Mouse (Mus musculus) monocyte, adult 2 months (primary cell): Measurements from ENCODE around the gene Prpf18.

Source experiments
- DNase-seq, 2 experiments: peaks; one replicate each; pipeline ENCODE4 v3.0.0; 2022; ENCODE audit warnings: low spot score in 2 of 2, low read depth in 1 of 2

Gene Prpf18

DNA sequence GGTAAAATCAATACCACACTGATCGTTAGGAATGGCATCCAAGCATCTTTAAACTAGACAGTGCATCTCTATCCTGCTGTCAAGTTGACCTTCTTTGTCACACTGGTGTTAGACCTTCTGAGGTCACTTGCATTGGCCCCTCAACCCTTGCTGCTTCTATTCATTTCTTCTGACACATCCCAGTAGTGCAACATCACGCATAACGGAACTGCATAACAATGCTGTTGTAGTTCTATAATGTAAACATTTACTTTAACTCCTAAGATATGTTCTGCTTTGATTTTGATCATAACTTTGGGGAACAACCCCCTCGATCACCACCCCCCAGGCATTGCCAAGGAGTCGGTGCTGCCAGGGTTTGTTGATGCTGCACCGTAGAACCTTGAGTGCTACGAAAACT lies 75.9 kb downstream of the Prpf18 start:
- DNase-seq = no peak

GRCm38 (mm10) chr2:4575163-4575562 lies 76.8 kb downstream of the Prpf18 start:
- DNase-seq = no peak

DNA sequence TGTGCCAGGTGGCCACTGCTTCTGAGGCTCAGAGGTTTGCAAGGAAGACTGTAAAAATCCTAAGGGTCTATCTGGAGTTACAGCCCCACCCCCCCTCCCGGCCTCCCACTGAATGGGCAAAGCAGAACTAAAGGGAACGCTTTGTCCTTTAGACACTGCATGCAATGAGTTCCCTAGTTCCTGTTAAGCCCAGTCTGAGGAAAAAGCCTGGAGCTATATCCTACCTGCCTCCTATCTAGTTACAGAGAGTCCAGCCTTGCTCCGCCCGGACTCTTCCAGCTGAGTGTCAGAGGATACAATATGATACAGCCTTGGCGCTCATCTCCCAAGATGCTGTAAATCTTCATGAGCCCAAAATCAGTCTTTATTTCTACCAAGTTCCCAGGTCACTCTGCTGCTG lies 77.7 kb downstream of the Prpf18 start:
- no peak for DNase-seq

DNA sequence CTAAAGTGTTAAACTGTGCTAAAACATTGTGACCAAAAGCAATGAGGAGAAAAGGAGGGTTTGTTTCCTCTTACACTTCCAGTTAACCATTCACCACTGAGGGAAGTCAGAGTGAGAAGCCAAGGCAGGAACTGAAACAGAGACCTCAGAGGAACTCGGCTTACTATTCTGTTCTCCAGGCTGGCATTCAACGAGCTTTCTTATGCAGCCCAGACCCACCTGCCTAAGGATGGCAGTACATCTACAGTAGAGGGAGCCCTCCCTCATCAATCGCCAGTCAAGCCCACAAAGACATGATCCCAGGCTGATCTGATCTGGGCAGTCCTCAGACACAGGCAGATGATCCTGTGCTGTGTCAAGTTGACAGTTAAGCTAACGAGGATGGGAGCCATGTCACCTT lies 78.5 kb downstream of the Prpf18 start:
- no peak for DNase-seq

DNA sequence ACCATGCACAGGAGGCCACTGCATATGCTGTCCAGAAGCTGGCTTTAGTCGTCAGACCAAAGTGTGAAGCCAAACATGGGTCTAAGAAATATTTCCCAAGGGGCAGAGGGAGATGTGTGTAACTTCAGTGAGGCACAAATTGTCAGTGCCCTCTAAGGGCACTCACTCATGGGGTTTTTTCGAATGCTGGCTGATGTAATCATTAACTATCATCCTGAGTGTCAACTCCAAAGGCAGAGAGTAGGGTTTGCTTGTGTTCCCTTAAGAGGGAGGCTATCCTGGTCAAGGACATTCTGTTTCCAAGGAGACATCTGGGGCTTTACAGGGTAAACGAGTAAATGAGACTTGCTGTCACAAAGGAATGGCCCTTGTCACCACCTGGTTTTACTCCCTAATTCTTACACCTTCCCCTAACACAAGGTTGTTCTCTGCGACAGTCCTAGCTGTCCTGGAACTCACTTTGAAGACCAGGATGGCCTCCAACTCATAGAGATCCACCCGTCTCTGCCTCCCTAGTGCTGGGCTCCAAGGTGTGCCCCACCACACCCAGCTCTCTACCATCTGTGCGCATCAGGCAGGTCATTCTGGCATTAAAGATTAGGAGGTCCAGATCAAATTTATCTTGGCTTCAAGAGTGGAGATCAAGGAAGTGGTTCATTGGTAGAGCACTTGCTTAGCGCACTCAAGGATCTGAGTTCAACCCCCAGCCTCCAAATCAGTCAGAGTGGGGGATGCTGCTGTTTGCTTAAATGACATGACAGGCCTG lies 79.2 kb downstream of the Prpf18 start:
- DNase-seq = no peak
